Mouse (Mus musculus): ENCODE results near the gene Atg5. TPM values are rescaled to one million over a fixed set of nuclear protein-coding genes. Genes with fewer than 3 reads are reported as not detected.

Gene Atg5
- polyA plus RNA-seq, 1 experiment from 2014 or later = 52.6 TPM

GRCm38 (mm10) chr10:44383213-44383612 lies 115.1 kb downstream of the Atg5 start:
- no peak for TF ChIP-seq CTCF (IDR thresholded peaks at IDR 0.05; ENCODE audit: low read depth)
- H3K27me3 ChIP-seq (ENCODE audit: insufficient read depth, low read length) = no peaks in the 10 kb centered on the region

DNA sequence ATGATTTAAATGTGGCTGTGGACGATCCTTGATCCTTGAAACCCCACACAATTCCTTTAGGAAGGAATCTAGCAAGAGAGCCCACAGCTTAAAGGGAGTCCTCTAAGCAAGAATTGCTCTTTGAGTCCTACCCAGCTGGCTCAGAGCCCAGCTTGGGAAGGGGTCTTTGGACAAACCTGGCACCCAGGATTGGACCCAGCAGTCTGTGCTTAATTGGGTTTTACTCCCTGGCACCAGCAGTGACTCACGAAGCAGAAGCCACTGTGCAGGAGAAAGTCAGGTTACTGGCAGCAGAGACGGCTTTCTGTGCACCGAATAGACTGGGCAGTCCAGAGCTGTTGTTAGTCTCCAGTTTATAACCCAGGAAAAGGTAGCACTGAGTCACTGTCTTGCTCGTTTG lies 117.1 kb downstream of the Atg5 start:
- TF ChIP-seq CTCF (IDR thresholded peaks at IDR 0.05; ENCODE audit: low read depth) = no peak
- no peak for DNase-seq
- Histone ChIP-seq H3K27me3 (ENCODE audit: insufficient read depth, low read length) (no peaks in the 10 kb centered on the region), H3K9me3 (ENCODE audit: low read depth, low read length) (no peaks in the 10 kb centered on the region), H3K36me3 (ENCODE audit: insufficient read depth) (no peaks in the 10 kb centered on the region), H3K4me1 (ENCODE audit: insufficient read depth) (peaks cover 14% of the 10 kb centered on the region), H3K9ac (no peak overlapping the region), H3K4me2 (no peak overlapping the region), H3K4me3 (ENCODE audit: low read depth, low read length) (no peak overlapping the region), H3K27ac (ENCODE audit: low read depth) (no peak overlapping the region)
- ATAC-seq (ENCODE audit: insufficient read depth) = no peak
- WGBS = 79% methylated on average over 5 of the region's 5 CpGs

More at GRCm38 (mm10) chr10:44383213-44383612, 115.1 kb downstream of the Atg5 start:
- H3K4me3 ChIP-seq (ENCODE audit: low read depth, low read length) = no peak overlapping the region
- H3K9ac ChIP-seq = no peak overlapping the region
- no peak overlapping the region for H3K4me2 ChIP-seq
- no peak for DNase-seq
- 74% methylated on average over 10 of the region's 10 CpGs for WGBS
- H3K9me3 ChIP-seq (ENCODE audit: low read depth, low read length) = no peaks in the 10 kb centered on the region
- H3K36me3 ChIP-seq (ENCODE audit: insufficient read depth) = no peaks in the 10 kb centered on the region
- peaks cover 15% of the 10 kb centered on the region for H3K4me1 ChIP-seq (ENCODE audit: insufficient read depth)
- no peak overlapping the region for H3K27ac ChIP-seq (ENCODE audit: low read depth)
- no peak for ATAC-seq (ENCODE audit: insufficient read depth)

DNA sequence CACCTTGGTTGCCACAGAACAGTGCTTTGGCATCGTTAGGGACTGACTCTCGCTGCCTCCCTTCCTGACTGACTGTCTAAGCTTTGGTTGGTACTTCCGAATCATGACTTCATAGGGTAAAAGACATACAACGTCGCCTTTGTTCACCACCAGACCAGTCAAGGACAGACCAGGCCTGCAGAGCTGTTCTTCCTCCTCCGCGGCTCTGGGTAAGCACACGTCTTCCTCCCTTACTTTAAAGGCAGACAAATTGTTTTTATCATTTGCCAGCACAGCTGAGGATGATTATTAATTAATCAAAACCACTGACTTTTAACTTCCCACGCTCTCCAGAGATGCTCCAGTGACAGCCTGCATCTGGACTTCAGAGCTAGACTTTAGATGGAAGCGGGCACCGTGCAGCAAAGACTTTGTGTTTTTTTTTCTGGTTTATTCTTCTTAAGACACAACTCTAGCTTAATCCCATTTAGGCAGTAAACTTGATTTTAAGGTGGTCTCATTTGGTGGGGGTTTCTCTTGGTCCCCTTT lies 120.6 kb downstream of the Atg5 start:
- Histone ChIP-seq H3K27me3 (ENCODE audit: insufficient read depth, low read length) (no peaks in the 10 kb centered on the region), H3K36me3 (ENCODE audit: insufficient read depth) (no peaks in the 10 kb centered on the region), H3K27ac (ENCODE audit: low read depth) (no peak overlapping the region), H3K4me3 (ENCODE audit: low read depth, low read length) (no peak overlapping the region), H3K9me3 (ENCODE audit: low read depth, low read length) (no peaks in the 10 kb centered on the region), H3K4me2 (no peak overlapping the region), H3K4me1 (ENCODE audit: insufficient read depth) (no peaks in the 10 kb centered on the region), H3K9ac (no peak overlapping the region)
- 40% methylated on average over 11 of the region's 11 CpGs for WGBS
- ATAC-seq (ENCODE audit: insufficient read depth) (peak; percentile 59; the same call in 1 of the 2 replicates), DNase-seq (peak; percentile 67)
- no peak for TF ChIP-seq CTCF (IDR thresholded peaks at IDR 0.05; ENCODE audit: low read depth)

GRCm38 (mm10) chr10:44390286-44390685 lies 122.1 kb downstream of the Atg5 start:
- 80% methylated on average over 5 of the region's 5 CpGs for WGBS
- no peaks in the 10 kb centered on the region for H3K4me1 ChIP-seq (ENCODE audit: insufficient read depth)
- H3K36me3 ChIP-seq (ENCODE audit: insufficient read depth) = no peaks in the 10 kb centered on the region
- no peak for DNase-seq
- no peak for TF ChIP-seq CTCF (IDR thresholded peaks at IDR 0.05; ENCODE audit: low read depth)
- H3K9ac ChIP-seq = no peak overlapping the region
- ATAC-seq (ENCODE audit: insufficient read depth) = no peak
- no peak overlapping the region for H3K27ac ChIP-seq (ENCODE audit: low read depth)
- no peak overlapping the region for H3K4me3 ChIP-seq (ENCODE audit: low read depth, low read length)
- H3K27me3 ChIP-seq (ENCODE audit: insufficient read depth, low read length) = no peaks in the 10 kb centered on the region
- no peak overlapping the region for H3K4me2 ChIP-seq
- no peaks in the 10 kb centered on the region for H3K9me3 ChIP-seq (ENCODE audit: low read depth, low read length)

GRCm38 (mm10) chr10:44391509-44392290 lies 123.5 kb downstream of the Atg5 start:
- DNase-seq (no peak), ATAC-seq (ENCODE audit: insufficient read depth) (no peak)
- Histone ChIP-seq H3K36me3 (ENCODE audit: insufficient read depth) (no peaks in the 10 kb centered on the region), H3K27me3 (ENCODE audit: insufficient read depth, low read length) (no peaks in the 10 kb centered on the region), H3K4me1 (ENCODE audit: insufficient read depth) (no peaks in the 10 kb centered on the region), H3K4me3 (ENCODE audit: low read depth, low read length) (no peak overlapping the region), H3K9ac (no peak overlapping the region), H3K4me2 (no peak overlapping the region), H3K9me3 (ENCODE audit: low read depth, low read length) (no peaks in the 10 kb centered on the region), H3K27ac (ENCODE audit: low read depth) (no peak overlapping the region)
- WGBS = 43% methylated on average over 12 of the region's 12 CpGs
- no peak for TF ChIP-seq CTCF (IDR thresholded peaks at IDR 0.05; ENCODE audit: low read depth)

GRCm38 (mm10) chr10:44392855-44393254 lies 124.7 kb downstream of the Atg5 start:
- ATAC-seq (ENCODE audit: insufficient read depth) (no peak), DNase-seq (no peak)
- H3K36me3 ChIP-seq (ENCODE audit: insufficient read depth) = no peaks in the 10 kb centered on the region
- H3K27ac ChIP-seq (ENCODE audit: low read depth) = no peak overlapping the region
- no peak overlapping the region for H3K4me2 ChIP-seq
- no peak for TF ChIP-seq CTCF (IDR thresholded peaks at IDR 0.05; ENCODE audit: low read depth)
- H3K9me3 ChIP-seq (ENCODE audit: low read depth, low read length) = no peaks in the 10 kb centered on the region
- H3K27me3 ChIP-seq (ENCODE audit: insufficient read depth, low read length) = no peaks in the 10 kb centered on the region
- H3K4me3 ChIP-seq (ENCODE audit: low read depth, low read length) = no peak overlapping the region
- 76% methylated on average over 8 of the region's 8 CpGs for WGBS
- H3K4me1 ChIP-seq (ENCODE audit: insufficient read depth) = no peaks in the 10 kb centered on the region
- H3K9ac ChIP-seq = no peak overlapping the region

DNA sequence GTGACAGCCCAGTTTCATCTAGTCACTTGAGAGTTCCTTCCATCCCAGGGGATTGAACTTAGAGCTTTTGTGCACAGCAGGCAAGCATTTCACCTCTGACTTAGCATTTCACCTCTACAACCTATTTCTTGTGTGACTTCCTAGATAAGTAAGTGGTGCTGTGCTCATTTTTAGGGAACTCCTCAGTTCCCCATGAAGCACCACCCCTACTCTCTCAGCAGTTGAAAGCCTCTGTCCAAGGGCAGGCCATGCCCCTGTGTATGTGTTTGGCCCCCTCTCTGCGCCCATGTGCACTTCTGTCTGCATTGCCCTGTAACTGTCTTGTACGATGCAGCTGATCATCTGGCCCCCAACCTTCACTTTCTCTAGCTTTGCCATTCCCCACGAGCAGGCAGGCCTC lies 132.0 kb downstream of the Atg5 start:
- Histone ChIP-seq H3K36me3 (ENCODE audit: insufficient read depth) (no peaks in the 10 kb centered on the region), H3K9ac (no peak overlapping the region), H3K27ac (ENCODE audit: low read depth) (no peak overlapping the region), H3K9me3 (ENCODE audit: low read depth, low read length) (no peaks in the 10 kb centered on the region), H3K4me3 (ENCODE audit: low read depth, low read length) (no peak overlapping the region), H3K4me2 (no peak overlapping the region), H3K27me3 (ENCODE audit: insufficient read depth, low read length) (no peaks in the 10 kb centered on the region), H3K4me1 (ENCODE audit: insufficient read depth) (no peaks in the 10 kb centered on the region)
- 61% methylated on average over 3 of the region's 3 CpGs for WGBS
- ATAC-seq (ENCODE audit: insufficient read depth) (no peak), DNase-seq (no peak)
- no peak for TF ChIP-seq CTCF (IDR thresholded peaks at IDR 0.05; ENCODE audit: low read depth)
